In the genomic region with DNA sequence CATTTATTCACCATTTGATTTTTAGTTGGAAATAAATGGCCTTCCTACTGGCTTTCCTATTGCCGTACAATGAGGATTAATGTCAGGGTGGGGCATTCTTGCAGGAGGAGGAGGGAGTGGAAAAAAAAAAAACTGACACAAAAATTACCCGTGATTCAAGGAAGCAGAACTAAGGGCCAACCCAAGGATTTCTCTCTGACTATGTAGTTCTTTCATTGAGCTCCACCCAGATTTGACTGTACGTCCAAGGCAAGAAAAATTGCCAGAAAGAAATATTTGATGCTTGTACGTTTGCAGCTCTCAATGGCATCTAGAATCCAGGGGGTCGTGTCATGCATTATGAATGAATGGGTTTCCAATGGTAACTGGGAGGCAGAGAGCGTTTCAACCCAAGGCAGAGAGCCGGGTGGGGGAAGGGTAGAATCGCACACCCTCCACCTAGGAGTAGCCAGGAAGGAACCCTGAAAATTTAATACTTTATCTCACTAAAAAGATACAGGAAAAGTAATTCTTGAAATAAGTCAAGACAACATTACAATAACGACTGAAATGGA, we compare ENCODE assay signal across 9 mouse cellular contexts. TPM values are rescaled to one million over a fixed set of nuclear protein-coding genes. Genes with fewer than 3 reads are reported as not detected.
DNase-seq lines count a peak whose midpoint lies in the region; ATAC-seq lines count a peak whose summit lies in the region.
"Had no signal": no experiment of that assay in that cellular context is flagged by ENCODE, and none has a peak within 500 bp of the region (broad histone marks: within the 10 kb centered on the region; RNA-seq: fewer than 3 reads in every experiment).

No protein-coding gene starts in this region.

- no peaks in the 10 kb centered on the region for H3K9me3 ChIP-seq in heart, embryonic 11.5 days (replicated peaks; ENCODE audit: control insufficient read depth, low read length)
- H3K9me3 ChIP-seq in heart, embryonic 16.5 days (replicated peaks; ENCODE audit: control insufficient read depth, low read length): no peaks in the 10 kb centered on the region
- H3K9me3 ChIP-seq in midbrain, embryonic 13.5 days: no peaks in the 10 kb centered on the region

- no peak overlapping the region for H3K27ac ChIP-seq in heart, embryonic 11.5 days (ENCODE audit: low read depth, low read length)
- H3K27ac ChIP-seq in heart, embryonic 16.5 days (ENCODE audit: low read length): no peak overlapping the region
- peak overlapping the region; percentile 94 for H3K27ac ChIP-seq in midbrain, embryonic 13.5 days

- no peak for ATAC-seq in heart, embryonic 11.5 days (replicated peaks; ENCODE audit: insufficient number of reproducible peaks, low FRiP score, low TSS enrichment)
- ATAC-seq in heart, embryonic 16.5 days (replicated peaks; ENCODE audit: extremely low read depth, insufficient read depth, low FRiP score): no peak
- ATAC-seq in midbrain, embryonic 13.5 days: peak; percentile 75

- 14% methylated on average over 9 of the region's 9 CpGs for WGBS in heart, embryonic 11.5 days (ENCODE audit: insufficient replicate concordance)
- WGBS in heart, embryonic 16.5 days: 20% methylated on average over 9 of the region's 9 CpGs
- under 1% methylated on average over 9 of the region's 9 CpGs for WGBS in midbrain, embryonic 13.5 days

- no peaks in the 10 kb centered on the region for H3K4me1 ChIP-seq in heart, embryonic 11.5 days (ENCODE audit: control insufficient read depth, insufficient read depth, low read length)
- H3K4me1 ChIP-seq in heart, embryonic 16.5 days (ENCODE audit: control insufficient read depth, insufficient read depth, low read length): 0 out of 2 replicates have a peak, but pooled peaks cover 3% of the 10 kb centered on the region
- peaks cover 61% of the 10 kb centered on the region for H3K4me1 ChIP-seq in midbrain, embryonic 13.5 days (replicated peaks)

- H3K9ac ChIP-seq in heart, embryonic 11.5 days (ENCODE audit: low read depth, low read length): no peak overlapping the region
- no peak overlapping the region for H3K9ac ChIP-seq in heart, embryonic 16.5 days (ENCODE audit: low read length)
- peak overlapping the region; percentile 80 for H3K9ac ChIP-seq in midbrain, embryonic 13.5 days (replicated peaks)

- intact Hi-C loops in heart, postnatal 10 days (cut with DNase I): loop anchor here (5.0 kb wide), 1 partner anchor 42 kb away; no protein-coding TSS in a partner anchor

- no peak for DNase-seq in heart, postnatal 10 days
- DNase-seq in brain, adult 2 months (ENCODE audit: low read depth, low spot score): peak; percentile 75
- DNase-seq in layer of hippocampus, adult 9-11 months: no peak
- no peak for DNase-seq in testis, postnatal 10 days (ENCODE audit: low spot score)
- no peak for DNase-seq in kidney, postnatal 4 days

- H3K4me2 ChIP-seq in heart, embryonic 11.5 days: peak overlapping the region; percentile 64
- peak overlapping the region; percentile 93 for H3K4me2 ChIP-seq in heart, embryonic 16.5 days (ENCODE audit: low read depth, low read length)
- H3K4me2 ChIP-seq in midbrain, embryonic 13.5 days (replicated peaks): peak overlapping the region; percentile 65

- H3K27me3 ChIP-seq in heart, embryonic 11.5 days (ENCODE audit: control insufficient read depth, insufficient read depth, low read length): 0 out of 2 replicates have a peak, but pooled peaks cover 3% of the 10 kb centered on the region
- H3K27me3 ChIP-seq in heart, embryonic 16.5 days (ENCODE audit: control insufficient read depth, insufficient read depth, low read length): no peaks in the 10 kb centered on the region
- H3K27me3 ChIP-seq in midbrain, embryonic 13.5 days: no peaks in the 10 kb centered on the region

- peak overlapping the region; percentile 41 for H3K4me3 ChIP-seq in heart, embryonic 11.5 days (ENCODE audit: low read depth, low read length)
- H3K4me3 ChIP-seq in heart, embryonic 16.5 days (ENCODE audit: low read length): peak overlapping the region; percentile 55
- peak overlapping the region; percentile 65 for H3K4me3 ChIP-seq in midbrain, embryonic 13.5 days (replicated peaks)

- no peaks in the 10 kb centered on the region for H3K36me3 ChIP-seq in heart, embryonic 11.5 days (ENCODE audit: control insufficient read depth, insufficient read depth, low read length)
- H3K36me3 ChIP-seq in heart, embryonic 16.5 days (ENCODE audit: control insufficient read depth, insufficient read depth): no peaks in the 10 kb centered on the region
- H3K36me3 ChIP-seq in midbrain, embryonic 13.5 days: no peaks in the 10 kb centered on the region

RNA-seq across cellular contexts. Expression of a gene that starts 45.9 kb away (rescaled TPM):
- polyA plus RNA-seq in heart, embryonic 11.5 days (2014; fragmentation: Nextera tagmentation; extraction: Ambion mirVana): 0.30 TPM in 1 of 2 replicates, not detected in the other
- under 1 TPM in 1 of 2 experiments, not detected in 1; 0.25 TPM for total RNA-seq in heart, postnatal 10 days (2021)
- polyA plus RNA-seq in heart, embryonic 16.5 days (2015; fragmentation: Nextera tagmentation; extraction: Ambion mirVana): 0.24 and 0.32 TPM in 2 replicates
- 3.8 and 4.3 TPM in 2 replicates for polyA plus RNA-seq in midbrain, embryonic 13.5 days (2015; fragmentation: Nextera tagmentation; extraction: Ambion mirVana)
- total RNA-seq: heart, adult 18-20 months had no signal
